Mouse (Mus musculus): ENCODE results near the gene Ptprc. TPM values are rescaled to one million over a fixed set of nuclear protein-coding genes. Genes with fewer than 3 reads are reported as not detected.

The Ptprc gene
- total RNA-seq, 2 experiments from 2014 or later = 2.0 to 2.6 TPM

GRCm38 (mm10) chr1:138044196-138044945, 131.1 kb downstream of the Ptprc start:
- DNase-seq (ENCODE audit: low spot score in 2 of 2) = peak; percentile 81 to 88

GRCm38 (mm10) chr1:138040556-138040955, 135.0 kb downstream of the Ptprc start:
- no peak for DNase-seq (ENCODE audit: low spot score in 2 of 2)

GRCm38 (mm10) chr1:138039201-138039600, 136.3 kb downstream of the Ptprc start:
- DNase-seq (ENCODE audit: low spot score in 2 of 2) = no peak

- DNase-seq (ENCODE audit: low spot score in 2 of 2) = no peak
Measured at GRCm38 (mm10) chr1:138037484-138037883, 138.0 kb downstream of the Ptprc start.

GRCm38 (mm10) chr1:138029649-138030048, 145.9 kb downstream of the Ptprc start:
- no peak for DNase-seq (ENCODE audit: low spot score in 2 of 2)

GRCm38 (mm10) chr1:138025298-138025697, 150.2 kb downstream of the Ptprc start:
- no peak for DNase-seq (ENCODE audit: low spot score in 2 of 2)

- DNase-seq (ENCODE audit: low spot score in 2 of 2) = no peak
Measured at GRCm38 (mm10) chr1:138023601-138024000, 151.9 kb downstream of the Ptprc start.

GRCm38 (mm10) chr1:138022918-138023295, 152.6 kb downstream of the Ptprc start:
- no peak for DNase-seq (ENCODE audit: low spot score in 2 of 2)

GRCm38 (mm10) chr1:138021962-138022917, 153.3 kb downstream of the Ptprc start:
- no peak for DNase-seq (ENCODE audit: low spot score in 2 of 2)

Other genes starting within 250 kb of the Ptprc start
- not detected for gene Atp6v1g3, start 98.0 kb upstream of the Ptprc start, total RNA-seq (2021)